Mouse (Mus musculus) megakaryocyte, adult 5-6 weeks (primary cell): ENCODE measurements around the gene Magi2. TPM values are rescaled to one million over a fixed set of nuclear protein-coding genes. Genes with fewer than 3 reads are reported as not detected.
"Not testable (repeated sequence)": the region's sequence is repeated elsewhere in the genome, so short reads cannot be mapped to it uniquely, and the experiment has no call there.

Source experiments
- ATAC-seq: 2 replicates; pipeline ENCODE4 v1.8.0; 2016; ENCODE audit warnings: mild to moderate bottlenecking, inconsistent platforms; ENCODE audit not compliant: poor library complexity, severe bottlenecking
- total RNA-seq, 2 experiments: library from RNA; stranded (forward) in 1 of 2; stranded (reverse) in 1 of 2; fragments of 153-499, 151-499 nt in 1 of 2; fragments of 221-1000, 200-1000 nt in 1 of 2; gene quantifications; 2 replicates each; pipeline versions ENCODE4 v1.2.3 to v1.2.4; 2015 to 2017

Magi2 gene
- total RNA-seq, 2 experiments from 2014 or later = 0.40 to 0.45 TPM

DNA sequence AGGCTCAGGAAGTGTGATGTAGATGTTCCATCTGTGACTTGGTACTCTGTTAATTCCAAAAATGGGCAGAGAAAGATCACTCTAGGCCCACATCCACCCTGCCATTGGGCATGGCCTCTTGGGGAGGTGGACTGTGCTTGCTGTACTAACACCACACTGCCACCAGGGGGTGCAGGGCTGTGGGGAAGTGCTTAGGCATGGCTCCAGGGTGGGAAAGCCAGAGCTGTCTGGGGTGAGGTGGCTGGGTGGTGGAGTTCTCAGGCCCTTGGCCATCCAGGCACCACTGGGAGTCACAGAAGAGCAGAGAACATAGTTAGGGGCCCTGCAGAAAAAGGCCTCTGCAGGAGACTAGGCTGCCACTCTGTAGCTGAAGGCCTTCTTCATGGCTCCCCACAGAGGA is 1243.6 kb downstream of the Magi2 start:
- ATAC-seq = peak; percentile 89

DNA sequence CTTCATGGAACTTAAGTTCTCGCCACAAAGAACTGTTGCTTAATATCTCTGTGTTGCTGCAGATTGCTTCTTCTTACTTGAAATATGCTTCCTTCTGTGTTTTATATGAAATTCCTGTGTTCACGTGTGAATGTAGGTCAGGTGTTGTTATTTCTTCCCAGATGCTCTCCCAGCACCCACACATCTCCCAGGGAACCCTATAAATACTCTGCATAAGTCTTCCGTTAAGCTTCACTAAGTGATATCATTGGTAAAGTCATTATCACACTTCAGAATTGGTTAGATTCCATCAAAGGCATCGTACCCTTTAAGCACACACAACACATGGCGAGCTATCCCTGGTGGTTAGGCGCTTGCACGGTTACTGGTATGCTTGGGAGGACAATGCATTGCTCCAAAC is 1257.7 kb downstream of the Magi2 start:
- ATAC-seq = no peak

DNA sequence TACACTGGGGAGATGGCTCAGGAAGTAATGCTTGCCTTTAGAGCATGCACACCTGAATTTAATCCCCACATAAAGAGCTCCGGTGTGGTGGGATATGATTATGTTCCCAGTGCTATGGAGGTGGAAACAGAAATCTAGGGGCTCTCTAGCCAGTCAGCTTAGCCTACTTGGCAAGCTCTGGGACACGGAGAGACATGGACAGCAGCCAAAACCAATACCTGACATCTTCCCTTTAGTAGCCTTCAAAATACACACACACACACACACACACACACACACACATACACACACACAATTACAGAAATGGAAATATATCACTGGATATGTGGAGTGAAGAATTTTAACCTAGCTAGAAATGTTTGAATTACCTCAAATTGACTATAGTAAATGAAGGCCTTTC is 1265.1 kb downstream of the Magi2 start:
- ATAC-seq = no peak

DNA sequence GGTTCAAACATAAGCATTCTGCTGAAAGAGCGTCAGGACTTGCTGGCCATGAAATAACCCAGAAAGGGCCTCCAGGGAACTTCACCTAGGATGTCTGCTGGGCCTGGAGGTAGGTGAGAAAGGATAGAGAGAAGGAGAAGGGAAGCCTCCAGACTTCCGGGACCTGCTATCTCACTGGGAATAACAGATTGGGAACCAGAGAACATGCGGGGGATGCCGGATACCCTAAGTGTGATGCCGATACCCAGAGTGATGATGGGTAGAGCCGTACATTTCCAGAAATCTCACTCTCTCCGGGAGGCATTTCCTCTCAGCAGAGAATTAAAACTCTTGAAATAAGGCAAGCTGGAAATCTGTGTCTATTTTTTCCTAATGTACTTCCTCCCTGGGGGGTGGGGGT is 1265.8 kb downstream of the Magi2 start:
- ATAC-seq = no peak

DNA sequence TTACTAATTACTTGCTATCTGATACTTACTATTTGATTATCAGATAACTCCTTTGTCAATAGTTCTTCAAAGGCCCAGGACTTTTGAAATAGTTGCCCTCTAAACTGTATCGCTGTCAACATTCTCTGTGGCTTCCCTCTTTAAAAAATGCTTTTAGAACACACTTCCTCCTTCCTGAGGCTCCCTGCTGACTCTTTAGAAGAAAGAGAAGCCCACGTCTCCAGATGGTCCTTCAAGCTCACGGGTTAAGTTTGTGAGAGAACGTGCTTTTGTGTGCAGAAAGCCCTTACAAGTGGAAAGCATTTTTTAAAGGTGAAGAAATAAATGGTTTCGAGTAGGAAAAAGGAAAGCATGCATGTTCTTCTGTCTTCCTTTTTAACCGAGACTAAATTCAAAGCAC is 1267.2 kb downstream of the Magi2 start:
- ATAC-seq = peak; percentile 70

DNA sequence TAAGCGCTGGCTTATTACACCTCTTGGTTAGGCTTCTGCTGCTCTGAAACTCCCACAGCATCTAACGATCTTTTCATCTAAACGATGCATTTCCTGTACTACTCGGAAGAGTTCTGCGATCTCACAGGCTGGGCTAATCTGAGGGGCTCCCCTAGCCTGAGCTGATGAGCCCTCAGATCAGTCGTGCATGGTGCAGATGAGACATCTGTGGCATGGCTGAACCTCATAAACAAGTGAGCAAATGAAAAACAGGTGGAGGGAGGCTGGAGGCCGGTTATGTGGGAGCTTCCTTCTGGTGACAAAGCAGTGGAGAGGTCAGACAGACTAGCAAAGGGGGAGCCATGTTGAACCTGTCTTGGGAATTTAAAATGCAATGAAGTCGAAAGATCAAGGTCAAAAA is 1270.1 kb downstream of the Magi2 start:
- ATAC-seq = no peak

DNA sequence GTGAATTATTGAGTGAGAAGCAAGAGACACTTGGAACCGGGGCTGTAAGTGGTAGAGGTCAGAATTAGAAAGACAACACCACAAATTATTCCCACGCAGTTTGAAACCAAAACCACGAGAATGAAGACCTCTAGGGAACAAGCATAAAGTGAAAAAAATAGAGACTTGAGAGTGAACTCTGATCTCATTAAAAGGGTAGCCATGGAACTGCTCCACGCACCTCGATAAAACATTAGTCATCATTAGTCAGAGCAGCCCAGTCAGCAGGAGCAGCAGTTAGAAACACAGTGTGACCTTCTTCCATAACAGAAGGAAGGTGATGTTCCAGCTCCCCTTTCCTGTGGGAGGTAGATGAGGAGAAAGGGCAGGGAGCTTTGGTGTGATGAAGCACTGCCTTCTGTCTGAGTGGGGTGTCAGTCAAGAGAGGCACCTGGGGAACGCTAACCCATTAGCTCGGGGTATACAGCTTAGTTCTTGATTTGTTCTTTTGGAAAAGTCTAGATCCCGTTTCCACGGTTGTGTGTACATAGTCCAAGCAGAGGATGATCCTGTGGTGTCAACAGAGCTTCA is 1272.3 kb downstream of the Magi2 start:
- no peak for ATAC-seq

DNA sequence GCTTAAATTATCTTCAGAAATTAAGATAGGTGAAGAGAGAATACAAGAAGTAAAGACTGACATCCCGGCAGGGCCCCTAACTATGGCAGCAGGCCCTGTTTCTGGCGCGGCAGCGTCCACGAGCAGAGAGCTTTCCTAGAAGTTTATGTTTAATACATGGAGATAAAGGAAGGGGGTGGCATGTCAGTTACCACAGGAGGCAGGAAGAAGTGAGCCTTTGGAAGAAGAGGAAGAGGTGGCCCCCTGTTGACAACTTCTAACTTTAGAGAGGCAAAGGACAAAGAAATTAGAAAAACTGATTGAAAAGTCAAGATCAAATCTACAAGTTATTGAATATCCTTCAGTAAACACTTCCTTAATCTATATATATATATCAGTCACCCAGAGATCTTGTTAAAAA is 1281.8 kb downstream of the Magi2 start:
- no peak for ATAC-seq

DNA sequence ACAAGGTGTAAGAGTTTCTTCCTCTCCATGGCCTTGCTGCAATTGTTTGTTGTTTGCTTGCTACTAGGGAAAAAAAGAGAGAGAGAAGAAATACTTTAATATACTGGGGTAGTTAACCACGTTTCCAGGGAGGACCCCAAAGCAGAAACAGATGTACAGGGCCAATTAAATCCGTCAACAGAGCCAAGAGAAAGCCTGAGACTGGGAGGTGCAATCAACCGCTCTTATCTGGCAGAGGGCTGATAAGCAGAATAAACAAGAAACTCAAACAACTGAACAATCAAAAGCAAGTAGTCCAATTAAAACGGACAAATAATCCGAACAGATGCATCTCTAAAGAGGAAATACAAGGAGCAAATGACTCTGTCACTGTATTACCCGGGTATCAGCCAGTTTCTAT is 1282.8 kb downstream of the Magi2 start:
- ATAC-seq = no peak

DNA sequence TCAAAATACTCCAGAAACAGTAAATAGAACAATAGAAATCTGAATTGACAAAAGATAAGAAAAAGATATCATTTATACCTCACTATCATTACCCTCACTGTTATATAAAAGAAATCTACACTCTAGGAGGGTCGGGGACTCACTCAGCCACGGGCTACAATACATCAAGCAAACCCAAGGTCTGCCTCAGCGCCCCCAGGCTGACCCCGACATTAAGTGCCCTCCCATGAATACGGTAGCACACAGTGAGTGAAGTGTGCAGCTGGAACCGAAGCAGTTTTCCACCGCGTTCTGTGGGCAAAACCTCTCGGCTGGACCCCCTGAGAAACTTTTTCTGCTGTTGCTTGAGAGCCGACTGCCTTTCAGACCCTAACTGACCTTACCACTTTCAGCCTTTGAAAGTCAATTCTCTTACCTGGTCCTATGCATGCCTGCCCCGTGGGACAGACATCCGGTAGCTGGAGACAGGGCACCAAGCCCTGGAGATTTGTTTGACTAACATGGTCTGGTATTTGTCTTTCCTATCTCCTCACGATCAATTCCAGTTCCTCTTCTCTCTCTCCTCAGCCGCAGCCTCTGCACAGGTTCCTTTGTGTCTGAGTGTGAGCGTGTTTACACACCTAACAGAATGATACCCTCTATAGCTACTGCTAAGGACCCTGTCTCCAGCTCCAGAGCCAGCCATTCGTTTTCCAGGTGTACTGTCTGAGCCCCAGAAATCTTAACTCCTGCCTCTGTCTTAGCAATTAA is 1285.7 kb downstream of the Magi2 start:
- no peak for ATAC-seq

DNA sequence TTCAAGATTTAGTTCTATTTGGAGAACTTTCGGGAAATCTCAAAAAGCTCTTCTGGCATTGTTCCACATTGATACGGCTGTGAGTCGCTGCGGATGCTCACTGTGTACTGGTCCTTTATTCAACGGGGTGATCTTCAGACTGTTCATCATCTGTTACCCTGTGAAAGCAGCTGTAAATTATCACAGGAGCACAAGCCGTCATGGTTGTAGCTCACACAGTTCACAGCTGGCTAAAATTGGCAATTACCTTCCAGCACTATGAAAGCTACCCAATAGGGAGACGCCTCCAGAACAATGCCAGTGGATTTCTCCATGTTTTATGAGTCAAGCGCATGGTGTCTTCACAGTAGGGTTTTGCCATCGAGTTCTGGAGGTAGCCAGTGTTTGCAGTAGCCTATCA is 1294.8 kb downstream of the Magi2 start:
- ATAC-seq = no peak

DNA sequence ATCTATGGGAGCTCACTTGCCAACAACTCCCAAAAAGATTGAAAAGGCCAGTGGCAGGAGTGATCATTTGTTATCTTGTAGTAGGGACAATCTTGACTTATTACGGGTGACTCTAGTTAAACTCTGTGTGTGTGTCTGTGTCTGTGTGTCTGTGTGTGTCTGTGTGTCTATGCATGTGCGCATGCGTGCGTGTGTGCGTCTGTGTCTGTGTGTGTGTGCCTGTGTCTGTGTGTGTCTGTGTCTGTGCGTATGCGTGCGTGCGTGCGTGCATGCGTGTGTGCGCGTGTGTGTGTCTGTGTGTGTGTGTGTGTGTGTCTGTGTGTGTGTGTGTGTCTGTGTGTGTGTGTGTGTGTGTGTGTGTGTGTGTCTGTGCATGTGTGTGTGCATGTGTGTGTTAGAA is 1295.2 kb downstream of the Magi2 start:
- no peak for ATAC-seq

DNA sequence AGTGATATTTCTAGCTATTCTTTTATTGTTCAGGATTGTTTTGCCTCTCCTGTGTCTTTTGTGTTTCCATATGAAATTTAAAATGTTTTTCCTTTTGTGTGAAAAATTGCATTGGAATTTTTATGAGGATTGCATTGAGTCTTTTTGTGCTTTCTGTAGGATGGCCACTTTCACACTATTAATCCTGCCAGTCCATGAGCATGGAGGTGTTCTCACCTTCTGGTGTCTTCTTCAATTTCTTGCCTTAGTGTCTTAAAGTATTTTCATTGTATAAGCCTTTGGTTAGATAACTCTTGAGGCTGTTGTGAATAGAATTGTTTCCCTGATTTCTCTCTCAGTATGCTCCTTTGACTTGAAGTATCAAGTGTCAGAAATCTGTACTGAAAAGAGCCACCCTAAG is 1296.9 kb downstream of the Magi2 start:
- no peak for ATAC-seq

DNA sequence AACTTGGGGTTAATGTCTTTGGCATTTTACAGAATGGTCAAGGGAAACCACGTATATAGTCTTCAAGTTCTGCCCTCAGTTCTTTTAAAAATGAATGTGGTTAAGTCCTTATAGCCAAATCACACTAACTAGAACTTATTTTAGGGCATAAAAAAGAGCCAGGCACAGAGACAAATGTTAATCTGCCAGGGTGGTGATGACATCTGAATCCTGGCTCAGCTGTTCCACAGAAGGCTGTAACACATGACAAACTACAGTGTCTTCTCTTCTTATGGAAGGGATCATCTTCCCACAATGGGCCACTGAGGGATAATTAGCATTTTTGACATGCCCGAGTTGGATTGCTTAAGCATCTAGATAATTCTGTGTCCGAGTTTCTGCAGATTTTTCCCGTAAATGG is 1299.8 kb downstream of the Magi2 start:
- ATAC-seq = not testable (repeated sequence)

DNA sequence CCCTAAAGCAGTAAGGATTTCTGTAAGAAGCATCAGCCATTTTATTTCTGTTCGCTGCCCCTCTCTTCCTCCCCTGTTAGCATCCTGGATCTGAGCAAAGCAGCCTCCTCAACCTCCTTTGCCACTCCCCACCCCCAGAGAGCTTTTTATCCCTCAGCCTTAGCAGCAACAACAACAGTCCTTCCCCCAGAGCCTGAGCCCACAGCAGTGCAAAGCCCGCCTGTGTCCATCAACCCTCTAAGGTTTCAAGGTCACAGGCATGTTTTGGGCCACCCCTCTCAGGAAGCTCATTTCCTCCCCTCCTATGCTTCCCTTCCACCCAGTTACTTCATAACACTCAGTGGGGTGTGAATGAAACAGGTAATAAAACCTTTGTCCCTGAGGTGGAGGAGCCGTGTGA is 1309.7 kb downstream of the Magi2 start:
- no peak for ATAC-seq

DNA sequence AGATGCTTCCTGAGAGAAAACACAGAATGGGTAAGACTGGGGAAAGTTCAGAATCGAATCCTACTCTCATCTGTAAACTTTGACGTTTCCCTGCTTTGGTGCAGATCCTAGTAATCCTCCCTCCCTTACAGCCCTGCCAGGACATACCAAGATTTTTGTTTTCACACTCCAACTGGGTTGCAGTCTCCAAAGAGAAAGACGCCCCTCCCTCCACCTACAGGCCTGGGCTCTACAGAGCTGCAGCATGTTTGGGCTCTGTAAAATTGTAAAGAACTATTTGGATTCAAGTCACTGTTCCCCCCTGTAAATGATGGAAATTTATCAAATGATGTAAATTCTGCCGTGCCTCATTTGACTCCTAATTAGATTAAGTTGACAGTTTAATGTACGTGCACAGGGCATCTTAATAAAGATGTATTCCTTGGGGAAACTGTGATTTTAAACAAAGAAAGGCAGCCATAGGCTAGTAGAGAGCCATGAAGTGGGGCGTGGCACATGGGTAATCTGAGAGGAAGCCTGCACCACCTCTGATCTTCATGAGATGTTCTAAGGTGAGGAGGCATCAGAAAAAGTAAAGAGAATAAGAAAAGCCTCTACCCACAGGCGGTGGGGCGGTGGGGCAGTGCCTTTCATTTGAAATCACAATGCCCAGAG is 1310.7 kb downstream of the Magi2 start:
- ATAC-seq = no peak

DNA sequence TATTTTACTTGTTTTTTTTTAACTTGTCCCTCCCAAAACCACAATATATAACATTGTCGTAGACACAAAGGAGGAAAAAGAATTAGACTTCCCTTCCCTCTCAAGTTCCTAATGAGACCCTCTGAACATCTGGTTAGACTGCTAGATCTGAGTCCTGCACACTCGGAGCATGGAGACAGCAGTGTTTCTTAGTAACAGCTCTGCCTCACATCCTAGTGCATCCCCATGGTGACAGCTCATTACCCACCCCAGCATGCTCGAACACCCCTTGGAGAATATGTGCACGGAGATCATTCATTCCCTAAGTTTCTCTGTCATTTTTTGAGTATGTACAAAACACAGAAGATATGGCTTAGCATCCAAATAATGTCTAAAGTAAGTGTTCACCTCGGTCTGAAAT is 1317.5 kb downstream of the Magi2 start:
- no peak for ATAC-seq

DNA sequence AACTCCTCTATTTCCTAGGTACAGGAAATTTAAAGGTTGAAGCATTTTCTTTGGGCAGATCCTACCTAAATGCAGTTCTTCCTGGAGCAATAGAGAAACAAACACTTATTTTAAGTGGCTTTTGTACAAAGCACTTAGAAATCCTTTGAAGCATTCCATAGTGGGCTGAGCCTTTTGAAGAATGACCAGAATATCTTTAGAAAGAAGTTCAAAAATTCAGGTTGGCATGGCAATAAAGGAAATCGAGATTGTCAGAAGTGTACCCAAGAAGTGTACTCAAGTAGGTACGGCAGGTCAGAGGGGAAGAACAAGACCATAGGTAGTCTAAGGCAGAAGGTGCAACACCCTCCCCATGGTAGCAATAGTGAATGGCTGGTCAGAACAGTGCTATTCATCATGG is 1332.5 kb downstream of the Magi2 start:
- no peak for ATAC-seq

DNA sequence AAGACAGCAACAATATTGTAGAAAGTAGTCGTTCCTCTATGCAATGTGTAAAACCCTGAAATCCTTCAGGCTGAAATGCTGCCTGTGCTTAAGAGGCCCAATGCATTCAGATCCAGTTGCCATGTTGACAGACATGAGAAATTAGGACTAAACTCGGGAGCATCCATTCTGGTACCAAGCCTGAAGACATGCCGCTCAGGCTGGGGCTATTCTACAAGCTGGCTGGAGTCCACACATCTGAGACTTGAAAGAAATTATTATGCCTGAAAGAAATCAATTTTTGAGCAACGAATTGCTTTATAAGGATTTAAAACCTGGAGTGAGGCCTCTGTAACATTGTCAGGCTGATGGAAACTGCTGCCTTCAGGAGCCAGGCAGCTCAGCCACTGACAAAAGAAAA is 1333.0 kb downstream of the Magi2 start:
- ATAC-seq = no peak

DNA sequence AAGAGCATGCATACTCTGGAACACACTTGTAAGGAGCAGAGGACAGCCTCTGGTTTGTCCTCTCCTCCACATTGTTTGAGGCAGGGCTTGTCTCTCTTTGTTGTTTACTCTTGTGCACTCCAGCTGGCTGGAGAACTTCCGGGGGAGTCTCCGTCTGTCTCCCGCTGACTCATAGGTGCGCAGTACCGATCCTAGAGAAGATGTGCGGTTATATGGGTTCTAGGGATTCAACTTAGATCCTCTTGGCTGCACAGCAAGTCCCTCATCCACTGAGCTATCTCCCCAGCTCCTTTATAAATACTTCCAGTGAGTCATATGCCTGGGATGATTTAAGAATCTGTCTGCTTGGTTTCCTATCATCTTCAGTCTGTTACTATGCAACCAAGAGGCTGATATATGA is 1341.6 kb downstream of the Magi2 start:
- ATAC-seq = no peak

DNA sequence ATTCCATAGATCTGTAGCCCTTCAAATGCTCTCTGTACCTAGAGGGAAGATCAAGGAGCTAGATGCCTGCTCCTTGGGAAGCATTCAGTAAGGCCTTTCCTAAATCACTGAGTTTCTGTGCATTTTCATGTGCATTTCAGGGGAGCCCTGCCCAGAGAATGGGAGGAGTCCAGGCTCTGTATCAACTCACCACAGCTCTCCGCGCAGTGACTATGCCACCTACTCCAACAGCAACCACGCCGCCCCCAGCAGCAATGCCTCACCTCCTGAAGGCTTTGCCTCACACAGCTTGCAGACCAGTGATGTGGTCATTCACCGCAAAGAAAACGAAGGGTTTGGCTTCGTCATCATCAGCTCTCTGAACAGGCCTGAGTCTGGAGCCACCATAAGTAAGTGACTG is 1342.1 kb downstream of the Magi2 start:
- no peak for ATAC-seq

DNA sequence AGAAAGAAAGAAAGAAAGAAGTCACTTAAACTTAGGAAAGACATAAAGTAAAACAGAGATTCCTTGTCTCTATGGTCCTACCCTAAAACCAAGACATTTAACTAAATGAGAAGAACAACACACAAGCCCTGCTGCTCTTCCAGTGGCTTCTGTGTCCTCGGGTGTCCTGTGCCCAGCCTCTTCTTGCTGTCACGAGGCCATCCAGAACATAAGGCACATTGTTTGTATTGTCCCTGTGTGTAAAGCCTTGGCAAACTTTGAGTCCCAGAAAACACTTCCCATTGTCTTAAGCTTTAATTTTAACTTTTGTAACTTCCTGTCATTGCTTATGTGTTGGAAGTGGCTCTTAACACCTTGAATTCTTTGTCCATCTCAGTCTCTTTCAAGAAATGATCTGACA is 1348.0 kb downstream of the Magi2 start:
- ATAC-seq = no peak
